Mouse (Mus musculus): ENCODE data around the gene Srsf6.

DNA sequence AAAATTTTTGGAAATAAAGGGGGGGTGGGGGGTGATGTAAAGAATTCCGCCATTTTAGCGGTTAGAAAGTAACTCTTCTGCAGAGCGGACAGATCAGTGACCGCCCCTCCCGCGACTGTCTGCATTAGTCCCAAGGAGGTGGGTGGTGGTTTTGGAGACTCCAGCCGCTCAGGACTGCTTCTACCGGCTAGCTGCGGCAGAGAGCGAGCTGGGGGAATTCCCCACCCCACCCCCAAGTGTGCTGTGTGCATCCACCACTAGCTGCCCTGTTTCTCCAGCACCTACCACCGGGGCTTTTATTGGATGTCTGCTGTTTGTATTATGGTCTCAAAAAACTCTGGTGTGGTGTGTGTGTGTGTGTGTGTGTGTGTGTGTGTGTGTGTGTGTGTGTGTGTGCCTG lies 12.6 kb downstream of the Srsf6 start:
- no peak for TF ChIP-seq CTCF (IDR thresholded peaks at IDR 0.05; ENCODE audit: borderline replicate concordance, insufficient read depth, low read depth, low read length)
- TF ChIP-seq POLR2A (IDR thresholded peaks at IDR 0.05; ENCODE audit: borderline replicate concordance, insufficient read depth, low read length) = no peak

Measured in cerebellum, adult 2 months (tissue).